Mouse (Mus musculus): ENCODE measurements at regions not wholly inside any gene's neighbourhood (a gene's known extent, or its start where the extent isn't known, plus 50 kb on each side); places are given as distances from the start of the nearest gene placed in this dataset.

GRCm38 (mm10) chr5:11983452-11983851, 65.6 kb downstream of the 4933402N22Rik start:
- no peak for DNase-seq (ENCODE audit: low read depth, low spot score)

GRCm38 (mm10) chr5:11989140-11989539, 71.3 kb downstream of the 4933402N22Rik start:
- no peak for DNase-seq (ENCODE audit: low read depth, low spot score)

GRCm38 (mm10) chr5:12000777-12001176, 82.9 kb downstream of the 4933402N22Rik start:
- DNase-seq (ENCODE audit: low read depth, low spot score), result peak; percentile 7

GRCm38 (mm10) chr5:12006473-12006872, 88.6 kb downstream of the 4933402N22Rik start:
- DNase-seq (ENCODE audit: low read depth, low spot score), result no peak

- DNase-seq (ENCODE audit: low read depth, low spot score), result no peak
Measured at GRCm38 (mm10) chr5:12016332-12016731, 98.5 kb downstream of the 4933402N22Rik start.

GRCm38 (mm10) chr5:12020489-12020888, 102.6 kb downstream of the 4933402N22Rik start:
- DNase-seq (ENCODE audit: low read depth, low spot score), result no peak

- DNase-seq (ENCODE audit: low read depth, low spot score), result no peak
Measured at GRCm38 (mm10) chr5:12024705-12025383, 107.0 kb downstream of the 4933402N22Rik start.

GRCm38 (mm10) chr5:12030002-12030401, 112.2 kb downstream of the 4933402N22Rik start:
- peak; percentile 58 for DNase-seq (ENCODE audit: low read depth, low spot score)

- DNase-seq (ENCODE audit: low read depth, low spot score), result peak; percentile 18
Measured at GRCm38 (mm10) chr5:12049806-12050205, 132.0 kb downstream of the 4933402N22Rik start.

- no peak for DNase-seq (ENCODE audit: low read depth, low spot score)
Measured at GRCm38 (mm10) chr5:12080191-12080590, 162.3 kb downstream of the 4933402N22Rik start.

GRCm38 (mm10) chr5:12093680-12094079, 175.8 kb downstream of the 4933402N22Rik start:
- no peak for DNase-seq (ENCODE audit: low read depth, low spot score)

GRCm38 (mm10) chr5:12116587-12117354, 198.9 kb downstream of the 4933402N22Rik start:
- DNase-seq (ENCODE audit: low read depth, low spot score), result no peak

- DNase-seq (ENCODE audit: low read depth, low spot score), result no peak
Measured at GRCm38 (mm10) chr5:12124935-12125334, 207.1 kb downstream of the 4933402N22Rik start.

GRCm38 (mm10) chr5:12127484-12128265, 209.8 kb downstream of the 4933402N22Rik start:
- DNase-seq (ENCODE audit: low read depth, low spot score), result no peak

- peak; percentile 30 for DNase-seq (ENCODE audit: low read depth, low spot score)
Measured at GRCm38 (mm10) chr5:12138961-12139360, 221.1 kb downstream of the 4933402N22Rik start.

- no peak for DNase-seq (ENCODE audit: low read depth, low spot score)
Measured at GRCm38 (mm10) chr5:12153295-12153694, 229.9 kb upstream of the Sema3d start.

- no peak for DNase-seq (ENCODE audit: low read depth, low spot score)
Measured at GRCm38 (mm10) chr5:12154551-12155091, 228.6 kb upstream of the Sema3d start.

GRCm38 (mm10) chr5:12191681-12192080, 191.5 kb upstream of the Sema3d start:
- no peak for DNase-seq (ENCODE audit: low read depth, low spot score)

- no peak for DNase-seq (ENCODE audit: low read depth, low spot score)
Measured at GRCm38 (mm10) chr5:12207452-12207851, 175.7 kb upstream of the Sema3d start.

GRCm38 (mm10) chr5:12209631-12210030, 173.6 kb upstream of the Sema3d start:
- DNase-seq (ENCODE audit: low read depth, low spot score), result peak; percentile 89

- no peak for DNase-seq (ENCODE audit: low read depth, low spot score)
Measured at GRCm38 (mm10) chr5:12213448-12213847, 169.7 kb upstream of the Sema3d start.

Data from ZHBTc4 (cell line).